Mouse (Mus musculus) forebrain, embryonic 16.5 days (tissue): ENCODE data around the gene Ccdc174. TPM values are rescaled to one million over a fixed set of nuclear protein-coding genes. Genes with fewer than 3 reads are reported as not detected.

ENCODE experiments used
- ATAC-seq: fragments of 200-750 bp; cut with Nextera tagmentation; 2 replicates; pipeline ENCODE4 v1.8.0; 2017; ENCODE audit warnings: mild to moderate bottlenecking, moderate library complexity
- H3K27ac ChIP-seq: fragments of 300-500 bp; sonication (generic); 2 replicates; pipeline ENCODE4 v1.5.1; 2014; ENCODE audit warnings: low read length, control low read depth
- H3K27me3 ChIP-seq: fragments of 300-500 bp; sonication (generic); replicated peaks from 2 replicates; pipeline ENCODE4 v1.6.1; 2014; ENCODE audit warnings: low read length; ENCODE audit not compliant: control insufficient read depth, insufficient read depth
- H3K36me3 ChIP-seq: fragments of 300-500 bp; sonication (generic); 2 replicates; pipeline ENCODE4 v1.6.1; 2014; ENCODE audit not compliant: control insufficient read depth, insufficient read depth
- H3K4me1 ChIP-seq: fragments of 300-500 bp; sonication (generic); replicated peaks from 2 replicates; pipeline ENCODE4 v1.6.1; 2014; ENCODE audit warnings: low read length; ENCODE audit not compliant: control insufficient read depth, insufficient read depth
- H3K4me2 ChIP-seq: fragments of 300-500 bp; sonication (generic); 2 replicates; pipeline ENCODE4 v1.6.1; 2014; ENCODE audit warnings: mild to moderate bottlenecking, low read length, control low read depth
- H3K4me3 ChIP-seq: fragments of 300-500 bp; sonication (generic); replicated peaks from 2 replicates; pipeline ENCODE4 v1.5.1; 2014; ENCODE audit warnings: mild to moderate bottlenecking, low read length, control low read depth
- H3K9ac ChIP-seq: fragments of 300-500 bp; sonication (generic); replicated peaks from 2 replicates; pipeline ENCODE4 v1.6.1; 2014; ENCODE audit warnings: low read depth, low read length, control low read depth
- H3K9me3 ChIP-seq: fragments of 300-500 bp; sonication (generic); 2 replicates; pipeline ENCODE4 v1.6.1; 2016; ENCODE audit warnings: low read length; ENCODE audit not compliant: control insufficient read depth
- WGBS: fragments of 180-500 bp; shearing (Covaris S2); extraction: QIAGEN DNeasy Blood & Tissue Kit; methylation state at CpG from one replicate; pipeline ENCODE4 v1.1.7; 2014; 5-methylcytosine and 5-hydroxymethylcytosine counted together
- polyA plus RNA-seq: library from polyadenylated mRNA; unstranded; fragments of >200 nt; fragmentation: Nextera tagmentation; extraction: Ambion mirVana; gene quantifications from 2 replicates; pipeline ENCODE4 v1.2.1, GENCODE M21; 2015

Gene Ccdc174
- 41.0 and 47.0 TPM in 2 replicates for polyA plus RNA-seq

GRCm38 (mm10) chr6:91877885-91878651, at the start of gene Ccdc174:
Gene Ccdc174 (plus strand): TSS chr6:91878053.
- peak; percentile 95 for ATAC-seq
- H3K4me1 ChIP-seq = peaks cover 19% of the 10 kb centered on the region
- peak within 1 kb of the TSS; percentile 100 for H3K4me3 ChIP-seq
- no peaks in the 10 kb centered on the region for H3K9me3 ChIP-seq
- peak within 1 kb of the TSS; percentile 90 for H3K4me2 ChIP-seq
- peak within 1 kb of the TSS; percentile 94 for H3K9ac ChIP-seq
- under 1% methylated on average over 47 of the region's 47 CpGs for WGBS
- H3K36me3 ChIP-seq = peaks cover 3% of the 10 kb centered on the region
- H3K27me3 ChIP-seq = 0 out of 2 replicates have a peak, but pooled peaks cover 2% of the 10 kb centered on the region
- H3K27ac ChIP-seq = peak within 1 kb of the TSS; percentile 85

- no peaks in the 10 kb centered on the region for H3K36me3 ChIP-seq
- no peak overlapping the region for H3K4me2 ChIP-seq
- no peak overlapping the region for H3K4me3 ChIP-seq
- 54% methylated on average over 3 of the region's 3 CpGs for WGBS
- no peak overlapping the region for H3K9ac ChIP-seq
- H3K27me3 ChIP-seq = no peaks in the 10 kb centered on the region
- no peaks in the 10 kb centered on the region for H3K9me3 ChIP-seq
- H3K4me1 ChIP-seq = peaks cover under 1% of the 10 kb centered on the region; the same call in 1 of the 2 replicates
- no peak overlapping the region for H3K27ac ChIP-seq
- ATAC-seq = no peak
Measured at GRCm38 (mm10) chr6:91832863-91833440, 44.9 kb upstream of the Ccdc174 start.

GRCm38 (mm10) chr6:91839010-91839871, 38.6 kb upstream of the Ccdc174 start:
- Histone ChIP-seq H3K27ac (peak overlapping the region; percentile 93), H3K4me1 (peaks cover 26% of the 10 kb centered on the region), H3K36me3 (no peaks in the 10 kb centered on the region), H3K27me3 (peaks cover 22% of the 10 kb centered on the region), H3K4me2 (peak overlapping the region; percentile 71), H3K4me3 (peak overlapping the region; percentile 44), H3K9ac (peak overlapping the region; percentile 61), H3K9me3 (no peaks in the 10 kb centered on the region)
- peak; percentile 86 for ATAC-seq
- WGBS = under 1% methylated on average over 23 of the region's 23 CpGs

GRCm38 (mm10) chr6:91842897-91843627, 34.8 kb upstream of the Ccdc174 start:
- H3K27ac ChIP-seq = no peak overlapping the region
- no peaks in the 10 kb centered on the region for H3K9me3 ChIP-seq
- ATAC-seq = peak; percentile 5; the same call in 1 of the 2 replicates
- no peaks in the 10 kb centered on the region for H3K36me3 ChIP-seq
- peaks cover 27% of the 10 kb centered on the region for H3K27me3 ChIP-seq
- H3K4me2 ChIP-seq = peak overlapping the region; percentile 74
- peak overlapping the region; percentile 65 for H3K4me3 ChIP-seq
- peaks cover 26% of the 10 kb centered on the region for H3K4me1 ChIP-seq
- WGBS = 2% methylated on average over 43 of the region's 46 CpGs
- peak overlapping the region; percentile 70 for H3K9ac ChIP-seq

GRCm38 (mm10) chr6:91843628-91844153, 34.2 kb upstream of the Ccdc174 start:
- peak; percentile 19 for ATAC-seq
- no peaks in the 10 kb centered on the region for H3K36me3 ChIP-seq
- no peaks in the 10 kb centered on the region for H3K9me3 ChIP-seq
- H3K9ac ChIP-seq = peak overlapping the region; percentile 70
- peak overlapping the region; percentile 65 for H3K4me3 ChIP-seq
- H3K27me3 ChIP-seq = peaks cover 27% of the 10 kb centered on the region
- WGBS = 3% methylated on average over 69 of the region's 69 CpGs
- peaks cover 20% of the 10 kb centered on the region for H3K4me1 ChIP-seq
- no peak overlapping the region for H3K27ac ChIP-seq
- peak overlapping the region; percentile 74 for H3K4me2 ChIP-seq

GRCm38 (mm10) chr6:91852550-91852949, 25.3 kb upstream of the Ccdc174 start:
- H3K9ac ChIP-seq = no peak overlapping the region
- H3K9me3 ChIP-seq = no peaks in the 10 kb centered on the region
- no peak overlapping the region for H3K27ac ChIP-seq
- no peaks in the 10 kb centered on the region for H3K27me3 ChIP-seq
- H3K4me1 ChIP-seq = no peaks in the 10 kb centered on the region
- 5% methylated on average over 2 of the region's 2 CpGs for WGBS
- no peaks in the 10 kb centered on the region for H3K36me3 ChIP-seq
- H3K4me2 ChIP-seq = no peak overlapping the region
- no peak overlapping the region for H3K4me3 ChIP-seq
- ATAC-seq = peak; percentile 58; the same call in 1 of the 2 replicates

- no peaks in the 10 kb centered on the region for H3K9me3 ChIP-seq
- H3K27ac ChIP-seq = no peak overlapping the region
- WGBS = 84% methylated on average over 5 of the region's 5 CpGs
- H3K9ac ChIP-seq = no peak overlapping the region
- ATAC-seq = no peak
- H3K4me2 ChIP-seq = no peak overlapping the region
- no peaks in the 10 kb centered on the region for H3K4me1 ChIP-seq
- no peaks in the 10 kb centered on the region for H3K36me3 ChIP-seq
- no peaks in the 10 kb centered on the region for H3K27me3 ChIP-seq
- no peak overlapping the region for H3K4me3 ChIP-seq
Measured at GRCm38 (mm10) chr6:91858339-91858738, 19.5 kb upstream of the Ccdc174 start.

GRCm38 (mm10) chr6:91862848-91863247, 15.0 kb upstream of the Ccdc174 start:
- Histone ChIP-seq H3K4me1 (no peaks in the 10 kb centered on the region), H3K27me3 (no peaks in the 10 kb centered on the region), H3K27ac (no peak overlapping the region), H3K9ac (no peak overlapping the region), H3K4me2 (no peak overlapping the region), H3K4me3 (no peak overlapping the region), H3K36me3 (no peaks in the 10 kb centered on the region), H3K9me3 (no peaks in the 10 kb centered on the region)
- ATAC-seq = peak; percentile 38; the same call in 1 of the 2 replicates
